Mouse (Mus musculus) embryonic facial prominence, embryonic 14.5 days (tissue): ENCODE results near the gene Itga9. TPM values are rescaled to one million over a fixed set of nuclear protein-coding genes. Genes with fewer than 3 reads are reported as not detected.

Experiments
- ATAC-seq: fragments of 200-750 bp; cut with Nextera tagmentation; 2 replicates; pipeline ENCODE4 v1.8.0; 2017; ENCODE audit warnings: low read depth, moderate number of reproducible peaks, moderate TSS enrichment
- DNase-seq: peaks from one replicate; pipeline ENCODE4 v3.0.0-alpha.2; 2015; ENCODE audit warnings: low spot score
- H3K27ac ChIP-seq: fragments of 300-500 bp; sonication (generic); replicated peaks from 2 replicates; pipeline ENCODE4 v1.5.1; 2014; ENCODE audit warnings: low read depth, mild to moderate bottlenecking, low read length, moderate library complexity
- H3K27me3 ChIP-seq: fragments of 300-500 bp; sonication (generic); replicated peaks from 2 replicates; pipeline ENCODE4 v1.6.1; 2014; ENCODE audit warnings: low read length; ENCODE audit not compliant: control insufficient read depth, insufficient read depth
- H3K36me3 ChIP-seq: fragments of 300-500 bp; sonication (generic); 2 replicates; pipeline ENCODE4 v1.6.1; 2014; ENCODE audit warnings: low read length, mixed read lengths; ENCODE audit not compliant: control insufficient read depth, insufficient read depth
- H3K4me1 ChIP-seq: fragments of 300-500 bp; sonication (generic); 2 replicates; pipeline ENCODE4 v1.6.1; 2014; ENCODE audit warnings: antibody characterized with exemption, low read length; ENCODE audit not compliant: control insufficient read depth, insufficient read depth
- H3K4me2 ChIP-seq: fragments of 300-500 bp; sonication (generic); 2 replicates; pipeline ENCODE4 v1.6.1; 2014; ENCODE audit warnings: low read depth, mild to moderate bottlenecking, low read length, moderate library complexity, mixed read lengths
- H3K4me3 ChIP-seq: fragments of 300-500 bp; sonication (generic); 2 replicates; pipeline ENCODE4 v1.5.1; 2014; ENCODE audit warnings: low read depth, mild to moderate bottlenecking, low read length
- H3K9ac ChIP-seq: fragments of 300-500 bp; sonication (generic); 2 replicates; pipeline ENCODE4 v1.6.1; 2014; ENCODE audit warnings: low read depth, mild to moderate bottlenecking, low read length, moderate library complexity, mixed read lengths
- H3K9me3 ChIP-seq: fragments of 300-500 bp; sonication (generic); 2 replicates; pipeline ENCODE4 v1.6.1; 2016; ENCODE audit warnings: low read length; ENCODE audit not compliant: control insufficient read depth
- WGBS: fragments of 180-500 bp; shearing (Covaris S2); extraction: QIAGEN DNeasy Blood & Tissue Kit; methylation state at CpG from one replicate; pipeline ENCODE4 v1.1.7; 2014; 5-methylcytosine and 5-hydroxymethylcytosine counted together
- polyA plus RNA-seq: library from polyadenylated mRNA; unstranded; fragments of >200 nt; fragmentation: Nextera tagmentation; extraction: Ambion mirVana; gene quantifications from 2 replicates; pipeline ENCODE4 v1.2.1, GENCODE M21; 2014

Gene Itga9
- polyA plus RNA-seq, 1 experiment from 2014 or later = 13.7 TPM

- 19% methylated on average over 15 of the region's 15 CpGs for WGBS
- Histone ChIP-seq H3K9ac (no peak overlapping the region), H3K4me1 (peaks cover 26% of the 10 kb centered on the region), H3K27me3 (no peaks in the 10 kb centered on the region), H3K36me3 (peaks cover 5% of the 10 kb centered on the region; the same call in 1 of the 2 replicates), H3K27ac (peak overlapping the region; percentile 7), H3K4me3 (no peak overlapping the region), H3K4me2 (no peak overlapping the region), H3K9me3 (no peaks in the 10 kb centered on the region)
- ATAC-seq (peak; percentile 25; the same call in 1 of the 2 replicates), DNase-seq (peak; percentile 78)
Observed at GRCm38 (mm10) chr9:118678020-118678750, 71.7 kb downstream of the Itga9 start.

GRCm38 (mm10) chr9:118678759-118679158 is 72.3 kb downstream of the Itga9 start:
- Histone ChIP-seq H3K4me3 (no peak overlapping the region), H3K9me3 (no peaks in the 10 kb centered on the region), H3K36me3 (peaks cover 5% of the 10 kb centered on the region; the same call in 1 of the 2 replicates), H3K27me3 (no peaks in the 10 kb centered on the region), H3K4me1 (peaks cover 26% of the 10 kb centered on the region), H3K27ac (peak overlapping the region; percentile 7; the same call in 1 of the 2 replicates), H3K9ac (no peak overlapping the region), H3K4me2 (no peak overlapping the region)
- WGBS = 69% methylated on average over 10 of the region's 10 CpGs
- ATAC-seq (no peak), DNase-seq (no peak)

GRCm38 (mm10) chr9:118681506-118681905 is 75.0 kb downstream of the Itga9 start:
- H3K27ac ChIP-seq = peak overlapping the region; percentile 46
- ATAC-seq (no peak), DNase-seq (no peak)
- no peaks in the 10 kb centered on the region for H3K9me3 ChIP-seq
- H3K4me3 ChIP-seq = no peak overlapping the region
- WGBS = 81% methylated on average over 6 of the region's 6 CpGs
- H3K4me1 ChIP-seq = peaks cover 36% of the 10 kb centered on the region
- H3K4me2 ChIP-seq = no peak overlapping the region
- H3K36me3 ChIP-seq = no peaks in the 10 kb centered on the region
- H3K9ac ChIP-seq = no peak overlapping the region
- no peaks in the 10 kb centered on the region for H3K27me3 ChIP-seq

GRCm38 (mm10) chr9:118682154-118682553 is 75.7 kb downstream of the Itga9 start:
- Histone ChIP-seq H3K4me2 (no peak overlapping the region), H3K27me3 (no peaks in the 10 kb centered on the region), H3K36me3 (no peaks in the 10 kb centered on the region), H3K4me1 (peaks cover 31% of the 10 kb centered on the region), H3K27ac (peak overlapping the region; percentile 46; the same call in 1 of the 2 replicates), H3K4me3 (no peak overlapping the region), H3K9ac (no peak overlapping the region), H3K9me3 (no peaks in the 10 kb centered on the region)
- WGBS = 52% methylated on average over 8 of the region's 8 CpGs
- no peak for ATAC-seq
- peak; percentile 84 for DNase-seq

GRCm38 (mm10) chr9:118683507-118683906 is 77.0 kb downstream of the Itga9 start:
- no peaks in the 10 kb centered on the region for H3K27me3 ChIP-seq
- H3K4me3 ChIP-seq = no peak overlapping the region
- H3K9me3 ChIP-seq = no peaks in the 10 kb centered on the region
- DNase-seq (no peak), ATAC-seq (no peak)
- H3K27ac ChIP-seq = no peak overlapping the region
- no peak overlapping the region for H3K9ac ChIP-seq
- 75% methylated on average over 7 of the region's 7 CpGs for WGBS
- no peaks in the 10 kb centered on the region for H3K36me3 ChIP-seq
- peaks cover 21% of the 10 kb centered on the region for H3K4me1 ChIP-seq
- no peak overlapping the region for H3K4me2 ChIP-seq

GRCm38 (mm10) chr9:118684343-118684742 is 77.9 kb downstream of the Itga9 start:
- H3K36me3 ChIP-seq = no peaks in the 10 kb centered on the region
- peaks cover 30% of the 10 kb centered on the region for H3K4me1 ChIP-seq
- H3K9me3 ChIP-seq = no peaks in the 10 kb centered on the region
- H3K4me3 ChIP-seq = no peak overlapping the region
- H3K27ac ChIP-seq = no peak overlapping the region
- ATAC-seq (no peak), DNase-seq (no peak)
- no peaks in the 10 kb centered on the region for H3K27me3 ChIP-seq
- no peak overlapping the region for H3K9ac ChIP-seq
- no peak overlapping the region for H3K4me2 ChIP-seq
- WGBS = 98% methylated on average over 9 of the region's 9 CpGs

GRCm38 (mm10) chr9:118686166-118686961 is 79.9 kb downstream of the Itga9 start:
- H3K9me3 ChIP-seq = no peaks in the 10 kb centered on the region
- DNase-seq (no peak), ATAC-seq (no peak)
- 72% methylated on average over 9 of the region's 9 CpGs for WGBS
- no peak overlapping the region for H3K4me3 ChIP-seq
- H3K27me3 ChIP-seq = no peaks in the 10 kb centered on the region
- no peak overlapping the region for H3K9ac ChIP-seq
- peaks cover 34% of the 10 kb centered on the region for H3K4me1 ChIP-seq
- no peak overlapping the region for H3K4me2 ChIP-seq
- 0 out of 2 replicates have a peak, but pooled peaks cover 7% of the 10 kb centered on the region for H3K36me3 ChIP-seq
- no peak overlapping the region for H3K27ac ChIP-seq

GRCm38 (mm10) chr9:118688248-118688647 is 81.8 kb downstream of the Itga9 start:
- H3K9me3 ChIP-seq = no peaks in the 10 kb centered on the region
- H3K27ac ChIP-seq = no peak overlapping the region
- H3K4me3 ChIP-seq = no peak overlapping the region
- no peaks in the 10 kb centered on the region for H3K27me3 ChIP-seq
- peaks cover 30% of the 10 kb centered on the region for H3K4me1 ChIP-seq
- 0 out of 2 replicates have a peak, but pooled peaks cover 9% of the 10 kb centered on the region for H3K36me3 ChIP-seq
- DNase-seq = no peak
- ATAC-seq = no peak
- H3K4me2 ChIP-seq = no peak overlapping the region
- WGBS = 64% methylated on average over 4 of the region's 4 CpGs
- no peak overlapping the region for H3K9ac ChIP-seq
